Mouse (Mus musculus) lung, adult 2 months (tissue): ENCODE measurements at regions not wholly inside any gene's neighbourhood (a gene's known extent, or its start where the extent isn't known, plus 50 kb on each side); places are given as distances from the start of the nearest gene placed in this dataset.

Experiments used
- CTCF ChIP-seq: fragments of 200-500 bp; IDR thresholded peaks from 2 replicates; pipeline ENCODE4 v1.5.1; 2011; ENCODE audit warnings: mild to moderate bottlenecking, low read length, control low read depth; ENCODE audit not compliant: insufficient read depth
- POLR2A ChIP-seq: fragments of 200-500 bp; IDR thresholded peaks from 2 replicates; pipeline ENCODE4 v1.6.1; 2011; ENCODE audit warnings: low read depth, mild to moderate bottlenecking, control low read depth, low read length, borderline replicate concordance; ENCODE audit errors: extremely low read depth

DNA sequence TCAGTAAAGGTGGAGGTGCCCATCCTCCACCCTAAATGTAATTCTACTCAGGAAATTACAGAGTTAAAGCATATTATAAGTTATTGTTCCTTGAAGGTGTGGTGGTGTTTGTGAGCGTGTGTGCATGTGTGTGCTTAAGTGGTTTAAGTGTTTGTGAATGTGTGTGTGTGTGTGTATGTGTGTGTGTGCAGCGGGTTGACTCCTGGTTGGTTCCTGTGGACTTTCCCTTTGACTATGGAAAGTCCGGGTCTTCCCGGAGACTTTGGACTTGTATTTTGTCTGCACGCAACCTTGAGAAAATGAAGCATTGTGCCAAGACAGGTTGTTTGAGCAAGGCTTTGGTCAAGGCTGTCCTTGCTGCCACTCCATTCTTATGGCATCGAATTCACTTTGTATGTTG is 52.9 kb upstream of the Kcnj15 start:
- TF ChIP-seq POLR2A (no peak), CTCF (no peak)
